Mouse (Mus musculus) lung, postnatal 4 days (tissue): Measurements from ENCODE around the gene Dlat.

ENCODE experiments used
- DNase-seq, 2 experiments: peaks; one replicate each; pipeline ENCODE4 v3.0.0; 2021

The Dlat gene

GRCm38 (mm10) chr9:50590856-50591518, 68.6 kb downstream of the Dlat start:
- peak in 1 of 2 experiments; percentile 27 for DNase-seq

DNA sequence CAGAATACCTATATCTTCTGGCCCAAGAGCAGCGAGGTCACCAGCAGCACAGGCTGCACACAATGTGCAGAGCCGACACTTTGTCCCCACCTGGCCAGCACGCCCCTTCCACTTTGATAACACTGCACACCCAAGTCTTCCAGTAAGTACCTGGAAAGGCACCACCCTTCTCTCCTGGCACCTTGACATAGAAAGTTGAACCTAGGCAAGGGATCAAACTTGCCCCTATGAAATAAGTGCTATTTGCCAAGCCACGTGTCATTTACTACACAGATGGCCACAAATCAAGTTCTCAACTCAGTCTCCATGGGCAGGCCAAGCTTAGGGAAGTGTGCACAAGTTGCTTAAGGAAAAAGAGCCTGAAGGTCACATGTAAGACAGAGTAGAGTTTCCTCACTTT, 72.6 kb downstream of the Dlat start:
- no peak for DNase-seq

GRCm38 (mm10) chr9:50585145-50585818, 74.3 kb downstream of the Dlat start:
- no peak for DNase-seq
